Mouse (Mus musculus) CD4-positive naive resting alpha-beta T cell, adult 57 days (primary cell): ENCODE measurements around the gene Lnpk. TPM values are rescaled to one million over a fixed set of nuclear protein-coding genes. Genes with fewer than 3 reads are reported as not detected.

ENCODE experiments used
- total RNA-seq: library from RNA; stranded (reverse); gene quantifications from one replicate; pipeline ENCODE4 v1.2.4, GENCODE M21; 2023

The Lnpk gene
- 26.9 TPM for total RNA-seq

DNA sequence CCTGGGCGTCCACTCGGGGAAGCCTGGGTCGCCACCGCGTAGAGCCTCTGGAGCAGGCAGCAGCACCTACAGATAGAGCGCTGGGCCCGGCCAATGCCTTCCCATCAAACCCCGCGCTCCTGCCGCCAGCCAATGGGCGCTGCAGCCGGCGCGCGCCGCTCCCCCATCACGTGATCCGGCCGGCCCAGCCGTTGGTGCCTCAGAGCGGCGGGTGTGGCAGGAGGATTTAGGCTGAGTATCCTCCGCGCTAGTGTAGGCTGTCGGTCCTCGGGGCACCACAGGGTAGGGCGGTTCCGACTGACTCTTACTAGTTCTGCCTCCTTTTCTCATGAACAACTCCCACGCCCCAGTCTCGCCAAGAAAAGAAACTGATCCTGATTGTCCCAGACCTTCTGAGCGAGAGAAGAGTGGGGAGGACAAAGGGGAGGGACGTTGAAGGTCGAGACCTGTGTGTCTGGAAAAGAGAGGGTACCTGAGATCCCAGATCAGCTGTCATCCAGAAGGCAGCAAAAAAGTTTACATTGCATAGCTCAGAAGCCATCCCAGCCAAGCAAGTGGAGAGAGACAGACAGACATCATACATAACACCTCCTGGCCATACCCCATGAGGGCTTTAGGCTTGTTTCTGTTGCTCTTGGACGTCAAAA is at the start of gene Lnpk:
Gene Lnpk, minus strand, starts transcription at position 593 of the 647 bp plus-strand sequence.

Other genes with a start within 250 kb of the Lnpk start
- gene Evx2, start 80.1 kb upstream of the Lnpk start, total RNA-seq = not detected
- gene Hoxd13, start 88.9 kb upstream of the Lnpk start, total RNA-seq = not detected
- gene Hoxd12, start 95.6 kb upstream of the Lnpk start, total RNA-seq = not detected
- not detected for gene Hoxd11, start 100.1 kb upstream of the Lnpk start, total RNA-seq
- not detected for gene Hoxd10, start 112.5 kb upstream of the Lnpk start, total RNA-seq
- not detected for gene Hoxd9, start 118.3 kb upstream of the Lnpk start, total RNA-seq
- not detected for gene Hoxd8, start 125.2 kb upstream of the Lnpk start, total RNA-seq
- gene Hoxd3, start 132.5 kb upstream of the Lnpk start, total RNA-seq = not detected
- gene Hoxd4, start 132.5 kb upstream of the Lnpk start, total RNA-seq = not detected
- not detected for gene Gm28230, start 147.3 kb upstream of the Lnpk start, total RNA-seq
- gene Hoxd1, start 183.5 kb upstream of the Lnpk start, total RNA-seq = not detected
- gene Mtx2, start 246.4 kb upstream of the Lnpk start, total RNA-seq = 24.1 TPM